Mouse (Mus musculus): Measurements from ENCODE around the gene Ppil1. TPM values are rescaled to one million over a fixed set of nuclear protein-coding genes. Genes with fewer than 3 reads are reported as not detected.

The Ppil1 gene
- 106 and 128 TPM in 2 replicates for polyA plus RNA-seq (2015; fragmentation: Nextera tagmentation; extraction: Ambion mirVana)

GRCm38 (mm10) chr17:29263840-29264633 is at the start of gene Ppil1:
Ppil1 (minus strand) TSS chr17:29264186.
- peak within 1 kb of the TSS; percentile 93 for H3K4me3 ChIP-seq
- peaks cover 26% of the 10 kb centered on the region for H3K36me3 ChIP-seq
- no peak for ATAC-seq (ENCODE audit: extremely low read depth, insufficient number of reproducible peaks, low FRiP score, low TSS enrichment)
- H3K4me1 ChIP-seq = peaks cover 51% of the 10 kb centered on the region
- peak within 1 kb of the TSS; percentile 95 for H3K9ac ChIP-seq
- H3K27ac ChIP-seq (replicated peaks) = peak within 1 kb of the TSS; percentile 99
- H3K27me3 ChIP-seq (replicated peaks) = no peaks in the 10 kb centered on the region
- H3K4me2 ChIP-seq = peak within 1 kb of the TSS; percentile 88
- 6% methylated on average over 38 of the region's 38 CpGs for WGBS
- H3K9me3 ChIP-seq = no peaks in the 10 kb centered on the region

DNA sequence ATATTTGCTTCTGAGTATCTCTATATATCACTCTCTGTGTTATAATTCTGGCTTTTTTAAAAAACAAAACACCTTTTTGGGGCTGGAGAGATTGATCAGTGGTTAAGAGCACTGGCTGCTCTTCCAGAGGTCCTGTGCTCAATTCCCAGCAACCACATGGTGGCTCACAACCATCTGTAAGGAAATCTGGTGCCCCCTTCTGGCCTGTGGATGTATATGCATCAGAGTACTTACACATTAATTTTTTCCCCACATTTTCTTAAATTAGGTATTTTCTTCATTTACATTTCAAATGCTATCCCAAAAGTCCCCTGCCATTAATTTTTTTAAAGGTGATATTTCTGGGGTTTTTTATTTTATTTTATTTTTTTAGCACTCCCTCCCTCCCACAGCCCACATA is 49.3 kb upstream of the Ppil1 start:
- ATAC-seq (ENCODE audit: extremely low read depth, insufficient number of reproducible peaks, low FRiP score, low TSS enrichment) = no peak
- no peak overlapping the region for H3K4me2 ChIP-seq
- no peak overlapping the region for H3K27ac ChIP-seq (replicated peaks)
- no peak overlapping the region for H3K4me3 ChIP-seq
- no peaks in the 10 kb centered on the region for H3K36me3 ChIP-seq
- H3K9me3 ChIP-seq = peaks cover 5% of the 10 kb centered on the region; the same call in 1 of the 2 replicates
- H3K27me3 ChIP-seq (replicated peaks) = no peaks in the 10 kb centered on the region
- H3K9ac ChIP-seq = no peak overlapping the region
- peaks cover 6% of the 10 kb centered on the region for H3K4me1 ChIP-seq

DNA sequence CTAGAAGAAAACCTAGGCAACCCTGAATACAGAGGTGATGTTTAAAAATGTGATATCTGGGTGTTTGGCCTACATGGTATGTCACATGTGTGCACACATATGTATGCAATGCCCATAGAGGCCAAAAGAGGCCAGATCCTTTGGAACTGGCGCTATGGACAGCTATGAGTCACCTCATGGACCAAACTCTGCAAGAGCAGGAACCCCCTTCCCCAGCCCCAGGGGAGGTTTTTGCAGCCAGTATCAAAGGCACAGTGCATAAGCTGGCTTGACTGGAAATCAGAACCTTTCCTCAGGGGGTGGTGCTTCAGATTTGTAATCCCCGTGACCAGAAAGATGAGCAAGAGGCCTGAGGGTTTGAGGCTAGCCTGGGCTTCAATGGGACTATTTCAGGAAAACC is 48.1 kb upstream of the Ppil1 start:
- no peak for ATAC-seq (ENCODE audit: extremely low read depth, insufficient number of reproducible peaks, low FRiP score, low TSS enrichment)
- Histone ChIP-seq H3K4me2 (no peak overlapping the region), H3K36me3 (no peaks in the 10 kb centered on the region), H3K4me3 (no peak overlapping the region), H3K27ac (replicated peaks) (no peak overlapping the region), H3K4me1 (peaks cover 6% of the 10 kb centered on the region), H3K27me3 (replicated peaks) (0 out of 2 replicates have a peak, but pooled peaks cover 3% of the 10 kb centered on the region), H3K9ac (no peak overlapping the region), H3K9me3 (peaks cover 5% of the 10 kb centered on the region; the same call in 1 of the 2 replicates)
- 86% methylated on average over 2 of the region's 2 CpGs for WGBS

DNA sequence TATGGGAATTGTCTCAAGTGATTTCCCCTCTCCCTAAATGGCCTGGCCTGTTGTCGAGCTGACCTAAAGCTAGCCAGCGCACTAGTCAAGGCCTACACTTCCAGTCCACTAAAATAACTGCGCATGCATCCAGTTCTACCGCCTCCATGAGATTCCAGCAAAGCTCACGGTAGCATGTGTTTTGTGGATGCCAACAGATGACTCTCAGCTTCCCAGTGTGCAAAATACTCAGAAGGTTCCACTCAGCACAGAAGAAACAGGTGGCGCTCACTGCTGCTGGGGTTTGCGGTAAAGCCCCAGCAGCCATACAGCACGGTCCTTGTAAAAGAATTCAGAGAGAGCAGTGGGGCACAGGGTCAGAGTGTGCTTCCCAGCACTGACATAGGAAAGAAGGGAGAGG is 47.6 kb upstream of the Ppil1 start:
- H3K9ac ChIP-seq = no peak overlapping the region
- 85% methylated on average over 8 of the region's 8 CpGs for WGBS
- no peak overlapping the region for H3K4me3 ChIP-seq
- 0 out of 2 replicates have a peak, but pooled peaks cover 4% of the 10 kb centered on the region for H3K27me3 ChIP-seq (replicated peaks)
- 0 out of 2 replicates have a peak, but pooled peaks cover 2% of the 10 kb centered on the region for H3K4me1 ChIP-seq
- H3K4me2 ChIP-seq = no peak overlapping the region
- H3K27ac ChIP-seq (replicated peaks) = no peak overlapping the region
- H3K9me3 ChIP-seq = peaks cover 5% of the 10 kb centered on the region; the same call in 1 of the 2 replicates
- no peak for ATAC-seq (ENCODE audit: extremely low read depth, insufficient number of reproducible peaks, low FRiP score, low TSS enrichment)
- no peaks in the 10 kb centered on the region for H3K36me3 ChIP-seq

GRCm38 (mm10) chr17:29310056-29310623 is 46.2 kb upstream of the Ppil1 start:
- H3K27me3 ChIP-seq (replicated peaks) = 0 out of 2 replicates have a peak, but pooled peaks cover 4% of the 10 kb centered on the region
- no peak overlapping the region for H3K4me3 ChIP-seq
- 75% methylated on average over 21 of the region's 21 CpGs for WGBS
- no peak overlapping the region for H3K9ac ChIP-seq
- peaks cover 10% of the 10 kb centered on the region for H3K4me1 ChIP-seq
- ATAC-seq (ENCODE audit: extremely low read depth, insufficient number of reproducible peaks, low FRiP score, low TSS enrichment) = no peak
- H3K9me3 ChIP-seq = peaks cover 5% of the 10 kb centered on the region; the same call in 1 of the 2 replicates
- H3K36me3 ChIP-seq = no peaks in the 10 kb centered on the region
- no peak overlapping the region for H3K4me2 ChIP-seq
- H3K27ac ChIP-seq (replicated peaks) = no peak overlapping the region

DNA sequence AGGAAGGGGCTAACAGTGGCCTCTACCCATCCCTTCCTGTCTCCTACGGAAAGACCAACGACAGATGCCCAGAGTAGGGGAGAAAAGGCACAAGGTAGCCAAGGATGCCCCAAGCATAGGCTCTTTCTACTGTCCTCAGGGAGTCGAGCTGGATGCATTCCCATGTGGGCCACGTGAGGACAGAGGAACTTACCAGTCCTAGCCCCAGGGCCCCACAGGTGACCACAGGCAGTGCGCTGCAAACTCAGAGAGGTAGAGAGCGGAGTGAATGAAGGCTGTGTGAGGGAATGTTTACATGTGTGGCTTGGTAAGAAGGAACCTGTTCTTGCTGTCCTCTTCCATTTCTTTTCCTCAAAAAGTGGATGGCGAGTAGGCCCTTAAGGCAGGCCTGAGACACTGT is 41.9 kb upstream of the Ppil1 start:
- WGBS = 55% methylated on average over 7 of the region's 7 CpGs
- Histone ChIP-seq H3K9ac (peak overlapping the region; percentile 59; the same call in 1 of the 2 replicates), H3K4me3 (no peak overlapping the region), H3K27ac (replicated peaks) (no peak overlapping the region), H3K4me2 (peak overlapping the region; percentile 42; the same call in 1 of the 2 replicates), H3K9me3 (no peaks in the 10 kb centered on the region), H3K27me3 (replicated peaks) (0 out of 2 replicates have a peak, but pooled peaks cover 4% of the 10 kb centered on the region), H3K36me3 (peaks cover 10% of the 10 kb centered on the region), H3K4me1 (peaks cover 50% of the 10 kb centered on the region)
- no peak for ATAC-seq (ENCODE audit: extremely low read depth, insufficient number of reproducible peaks, low FRiP score, low TSS enrichment)

GRCm38 (mm10) chr17:29305058-29305806 is 41.2 kb upstream of the Ppil1 start:
- H3K27me3 ChIP-seq (replicated peaks) = 0 out of 2 replicates have a peak, but pooled peaks cover 4% of the 10 kb centered on the region
- H3K9me3 ChIP-seq = no peaks in the 10 kb centered on the region
- peak overlapping the region; percentile 48 for H3K27ac ChIP-seq (replicated peaks)
- ATAC-seq (ENCODE audit: extremely low read depth, insufficient number of reproducible peaks, low FRiP score, low TSS enrichment) = no peak
- H3K36me3 ChIP-seq = peaks cover 16% of the 10 kb centered on the region
- H3K4me3 ChIP-seq = peak overlapping the region; percentile 6; the same call in 1 of the 2 replicates
- H3K9ac ChIP-seq = peak overlapping the region; percentile 59
- peak overlapping the region; percentile 42 for H3K4me2 ChIP-seq
- 15% methylated on average over 15 of the region's 15 CpGs for WGBS
- H3K4me1 ChIP-seq = peaks cover 51% of the 10 kb centered on the region

DNA sequence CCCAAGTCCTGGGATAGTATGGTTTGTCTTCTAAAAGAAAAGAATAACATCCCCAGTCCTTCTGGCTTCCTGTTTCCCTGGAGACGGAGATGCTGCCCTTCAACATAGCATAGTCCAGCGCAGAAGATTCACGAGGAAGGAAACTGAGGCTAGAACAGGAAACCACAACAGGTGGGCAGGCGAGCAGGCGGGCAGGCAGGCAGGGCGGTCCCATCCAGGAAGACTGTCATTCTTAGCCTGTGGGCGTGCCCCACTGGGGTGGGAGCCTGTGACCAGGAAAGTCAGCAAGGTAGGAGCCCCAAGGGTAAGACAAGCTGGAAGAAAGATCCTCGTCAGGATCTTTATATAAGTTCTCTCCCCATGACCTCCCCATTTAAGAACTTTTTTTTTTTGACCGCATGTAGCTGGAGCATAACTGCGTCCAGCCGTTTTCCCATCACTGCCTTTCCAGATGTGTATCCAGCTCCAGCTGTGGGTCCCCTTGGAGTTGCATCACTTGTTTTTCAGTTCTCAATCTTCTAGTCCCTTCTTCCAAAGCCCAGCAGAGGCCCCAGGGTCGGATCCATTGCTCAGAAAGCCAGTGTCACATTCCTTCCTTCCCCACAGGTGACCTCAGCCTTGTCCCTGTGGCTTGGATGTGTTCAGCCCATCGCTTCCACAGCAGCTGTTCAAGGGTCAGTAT is 40.5 kb upstream of the Ppil1 start:
- Histone ChIP-seq H3K9me3 (no peaks in the 10 kb centered on the region), H3K36me3 (peaks cover 23% of the 10 kb centered on the region), H3K27ac (replicated peaks) (peak overlapping the region; percentile 48), H3K27me3 (replicated peaks) (0 out of 2 replicates have a peak, but pooled peaks cover 4% of the 10 kb centered on the region), H3K4me3 (no peak overlapping the region), H3K4me2 (no peak overlapping the region), H3K4me1 (peaks cover 53% of the 10 kb centered on the region), H3K9ac (no peak overlapping the region)
- WGBS = 49% methylated on average over 13 of the region's 13 CpGs
- ATAC-seq (ENCODE audit: extremely low read depth, insufficient number of reproducible peaks, low FRiP score, low TSS enrichment) = no peak

- Histone ChIP-seq H3K27ac (replicated peaks) (no peak overlapping the region), H3K4me1 (peaks cover 59% of the 10 kb centered on the region), H3K36me3 (peaks cover 30% of the 10 kb centered on the region), H3K4me2 (no peak overlapping the region), H3K4me3 (no peak overlapping the region), H3K27me3 (replicated peaks) (0 out of 2 replicates have a peak, but pooled peaks cover 4% of the 10 kb centered on the region), H3K9me3 (no peaks in the 10 kb centered on the region), H3K9ac (no peak overlapping the region)
- ATAC-seq (ENCODE audit: extremely low read depth, insufficient number of reproducible peaks, low FRiP score, low TSS enrichment) = no peak
- WGBS = 82% methylated on average over 3 of the region's 3 CpGs
Observed at GRCm38 (mm10) chr17:29303856-29304255, 39.9 kb upstream of the Ppil1 start.

GRCm38 (mm10) chr17:29303087-29303486 is 39.1 kb upstream of the Ppil1 start:
- H3K27me3 ChIP-seq (replicated peaks) = 0 out of 2 replicates have a peak, but pooled peaks cover 4% of the 10 kb centered on the region
- H3K9ac ChIP-seq = no peak overlapping the region
- H3K4me2 ChIP-seq = no peak overlapping the region
- H3K9me3 ChIP-seq = no peaks in the 10 kb centered on the region
- H3K4me1 ChIP-seq = peaks cover 59% of the 10 kb centered on the region
- H3K27ac ChIP-seq (replicated peaks) = no peak overlapping the region
- 58% methylated on average over 3 of the region's 3 CpGs for WGBS
- H3K4me3 ChIP-seq = no peak overlapping the region
- peaks cover 36% of the 10 kb centered on the region for H3K36me3 ChIP-seq
- ATAC-seq (ENCODE audit: extremely low read depth, insufficient number of reproducible peaks, low FRiP score, low TSS enrichment) = no peak

Data from heart, embryonic 13.5 days (tissue).